Mouse (Mus musculus) adrenal gland, postnatal 4 days (tissue): ENCODE results near the gene Trmt1l. TPM values are rescaled to one million over a fixed set of nuclear protein-coding genes. Genes with fewer than 3 reads are reported as not detected.

Source experiments
- DNase-seq, 2 experiments: peaks; one replicate each; pipeline ENCODE4 v3.0.0; 2021 to 2022; ENCODE audit warnings: low spot score in 2 of 2, mixed read lengths in 2 of 2
- microRNA-seq: library from miRNA; unstranded; fragments of <30 nt; microRNA quantifications from one replicate; pipeline ENCODE4 v1.2.0, GENCODE M21; 2021
- total RNA-seq, 2 experiments: library from RNA; stranded (reverse); gene quantifications; 2 replicates each; pipeline ENCODE4 v1.2.3; 2021

Trmt1l gene
- total RNA-seq, 2 experiments from 2014 or later, result 21.3 to 21.7 TPM

DNA sequence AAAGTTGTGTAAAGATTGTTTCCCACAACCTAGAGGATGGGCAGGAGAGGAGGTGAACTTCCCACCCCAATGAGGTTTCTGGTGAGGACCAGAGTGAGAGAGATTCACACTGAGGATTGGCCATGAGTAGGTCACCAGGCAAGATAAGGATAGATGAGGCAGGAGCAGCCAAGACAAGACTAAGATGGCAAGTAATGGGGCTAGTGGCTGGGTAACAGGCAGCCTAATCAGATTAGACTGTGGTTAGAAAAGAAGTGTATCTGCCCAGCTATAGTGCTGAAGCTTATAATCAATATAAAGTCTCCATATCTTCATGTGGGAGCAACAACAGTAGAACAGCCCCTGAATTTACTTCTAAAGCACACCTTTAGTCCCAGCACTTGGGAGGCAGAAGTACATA, 65.5 kb downstream of the Trmt1l start:
- no peak for DNase-seq

DNA sequence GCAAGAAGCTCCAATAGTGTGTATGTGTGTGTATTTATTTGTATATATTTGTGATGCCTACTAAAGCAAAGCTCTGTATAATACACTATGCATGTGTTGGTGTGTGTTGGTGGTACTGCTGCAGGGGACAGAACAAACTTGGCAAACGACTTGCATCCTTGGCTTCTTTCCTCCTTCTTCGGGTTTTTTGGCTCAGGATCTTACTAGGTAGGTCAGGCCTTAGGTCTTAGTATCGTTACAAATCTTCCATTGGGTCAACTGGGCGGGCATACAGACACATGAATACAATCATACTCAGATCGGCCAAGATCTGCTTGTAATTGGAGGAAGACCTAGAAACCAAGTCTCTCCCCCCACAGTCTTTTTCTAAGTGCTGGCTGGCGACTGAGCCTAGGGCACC, 66.4 kb downstream of the Trmt1l start:
- DNase-seq, result no peak

DNA sequence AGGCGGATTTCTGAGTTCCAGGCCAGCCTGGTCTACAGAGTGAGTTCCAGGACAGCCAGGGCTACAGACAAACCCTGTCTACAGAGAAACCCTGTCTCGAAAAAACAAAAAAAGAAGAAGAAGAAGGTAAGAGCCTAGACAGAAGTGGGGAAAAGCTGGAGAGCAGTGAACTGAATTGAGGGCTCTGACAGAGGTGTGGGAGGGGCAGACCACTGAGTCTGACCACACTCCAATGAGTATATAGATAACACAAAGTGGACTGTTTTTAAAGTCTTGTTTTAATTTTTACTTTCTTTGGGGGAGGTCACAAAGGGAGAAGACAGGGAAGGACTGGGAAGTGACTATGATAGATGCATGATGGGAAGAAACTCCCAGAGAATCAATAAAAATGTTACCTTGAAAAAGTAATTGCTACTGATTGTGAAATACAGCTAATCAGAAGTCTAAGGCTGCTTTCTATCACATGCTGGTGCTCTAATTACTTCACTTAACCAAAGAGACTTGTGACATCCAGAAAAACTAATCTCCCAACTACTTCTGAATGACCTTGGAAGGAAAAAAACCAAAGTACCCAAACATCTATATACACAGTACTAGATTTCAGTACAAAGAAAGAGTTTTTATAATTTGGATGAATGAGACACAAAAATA, 67.4 kb downstream of the Trmt1l start:
- no peak for DNase-seq

DNA sequence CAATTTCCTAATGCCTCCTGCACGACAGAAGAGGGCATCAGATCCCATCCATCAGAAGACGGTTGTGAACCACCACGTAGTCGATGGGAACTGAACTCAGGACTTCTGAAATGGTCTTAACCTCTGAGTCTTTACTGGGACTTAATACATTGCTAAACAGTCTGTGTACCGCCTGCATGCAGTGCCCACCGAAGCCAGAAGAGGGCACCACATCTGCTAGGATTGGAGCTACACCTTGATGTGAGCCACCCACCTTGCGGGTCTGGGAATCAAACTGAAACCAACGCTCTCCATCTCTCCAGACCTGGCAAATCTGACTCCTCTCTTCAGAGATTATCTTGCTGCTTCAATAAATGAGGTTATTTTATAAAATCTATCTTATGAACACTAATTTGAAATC, 68.7 kb downstream of the Trmt1l start:
- DNase-seq, result peak in 1 of 2 experiments; percentile 33

DNA sequence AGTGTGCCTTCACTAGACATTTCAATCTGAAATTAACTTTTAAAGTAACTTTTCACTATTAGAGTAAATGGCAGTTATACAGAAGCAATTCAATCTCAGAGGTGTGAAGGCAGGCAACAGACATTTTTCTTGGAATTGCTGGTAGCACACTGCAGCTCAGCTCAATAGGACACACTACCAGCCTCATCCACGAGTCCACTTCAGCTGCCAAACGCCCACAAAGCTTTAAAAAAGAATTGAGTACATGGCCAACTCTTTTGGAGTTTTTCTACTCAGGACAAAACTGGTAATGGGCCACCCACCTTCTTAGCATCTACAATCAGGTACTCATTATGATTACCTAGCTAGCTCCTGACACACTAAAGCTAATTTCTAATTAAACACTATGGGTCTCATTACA, 69.6 kb downstream of the Trmt1l start:
- DNase-seq, result no peak

DNA sequence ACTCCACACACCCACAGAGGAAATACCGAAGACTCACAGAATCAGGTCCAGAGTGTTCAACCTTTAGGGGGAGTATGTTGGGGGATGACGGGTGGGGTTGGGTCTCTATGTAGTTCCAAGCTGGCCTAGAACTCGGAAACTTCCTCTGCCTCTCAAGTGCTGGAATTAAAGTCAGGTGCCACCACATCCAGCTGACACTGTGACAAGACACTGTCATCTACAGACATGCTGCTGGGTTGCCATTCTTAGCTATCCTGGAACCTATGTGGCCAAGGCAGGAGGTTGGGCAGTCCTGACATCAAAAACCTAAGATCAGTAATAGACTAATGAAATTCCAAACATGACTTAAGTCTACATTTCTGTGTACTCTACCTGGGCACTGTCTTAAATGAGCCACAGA, 70.0 kb downstream of the Trmt1l start:
- DNase-seq, result no peak

DNA sequence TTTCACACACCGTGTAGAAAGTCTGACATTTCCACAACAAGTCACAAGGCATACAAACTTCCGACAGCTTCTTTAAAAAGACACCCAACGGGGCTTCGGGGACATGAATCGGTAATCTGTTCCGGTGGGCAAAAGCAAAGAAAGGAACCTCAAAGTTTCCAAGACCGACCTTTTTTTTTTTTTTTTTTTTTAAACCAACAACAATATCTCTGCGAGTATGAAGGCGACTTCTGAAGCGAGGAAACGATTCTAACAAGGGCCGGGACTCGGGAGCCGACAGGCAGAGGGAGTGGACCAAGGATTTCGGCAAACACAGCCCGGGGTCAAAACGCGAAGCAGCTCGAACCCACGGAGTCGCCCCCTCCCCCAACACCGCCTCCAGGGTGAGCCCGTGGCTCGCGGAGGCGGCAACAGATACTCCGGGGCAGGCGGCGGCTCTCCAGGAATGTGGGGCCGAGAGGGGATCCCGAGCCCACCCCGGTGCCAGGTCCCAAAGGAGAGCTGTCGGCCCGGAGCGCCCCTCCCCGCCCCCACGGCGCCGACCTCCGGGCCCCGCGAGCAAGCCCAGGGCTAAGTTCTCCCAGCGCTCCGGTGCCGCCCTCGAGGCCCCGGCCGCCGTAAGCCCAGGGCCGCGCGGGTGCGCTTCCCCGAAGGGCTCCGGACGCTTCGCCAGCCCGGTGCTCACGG, 71.6 kb downstream of the Trmt1l start:
- peak; percentile 25 to 45 for DNase-seq

DNA sequence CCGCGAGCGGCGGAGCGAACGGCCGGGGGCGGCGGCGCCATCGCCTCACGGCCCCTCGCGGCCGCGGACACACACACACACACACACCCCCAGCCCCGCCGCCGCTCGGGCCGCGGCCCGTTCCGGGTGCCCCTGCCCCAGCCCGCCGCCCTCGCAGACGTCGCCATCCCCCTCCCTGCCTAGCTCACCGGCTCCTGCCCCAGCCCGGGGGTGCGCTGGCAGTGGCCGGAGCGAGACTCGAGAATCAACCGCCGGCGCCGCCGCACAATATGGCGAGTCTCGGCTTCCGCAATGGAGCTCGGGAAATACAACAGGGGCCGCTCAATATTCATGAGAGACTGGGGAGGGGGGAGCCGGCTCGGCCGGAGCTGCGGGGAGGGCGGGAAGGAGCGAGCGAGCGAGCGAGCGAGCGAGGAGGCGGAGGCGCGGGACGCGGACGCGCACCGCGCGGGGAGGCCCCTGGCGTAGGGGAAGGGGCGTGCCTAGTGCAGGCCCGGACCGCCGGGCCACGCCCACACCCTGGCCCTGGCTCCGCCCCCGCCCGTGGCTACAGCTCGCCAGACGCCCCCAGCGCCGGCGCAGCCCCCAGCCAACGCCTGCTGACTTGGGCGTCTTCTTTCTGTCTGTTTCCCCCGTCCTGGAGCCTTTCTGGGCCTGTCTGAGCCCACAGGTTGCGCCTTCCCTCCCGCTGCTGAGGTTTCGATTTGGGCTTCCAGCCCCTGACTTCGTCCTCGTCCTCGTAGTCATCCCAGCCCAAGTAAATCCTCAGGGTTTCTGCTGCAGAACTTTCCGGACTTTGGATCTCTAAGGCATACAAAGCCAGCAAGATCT, 72.4 kb downstream of the Trmt1l start, which contains the start of gene Rnf2:
Rnf2 (minus strand) TSS at position 425 of the 831 bp plus-strand sequence.
- DNase-seq, result peak; percentile 79 to 88

Small RNA genes within 50 kb of the gene (microRNA-seq; reads per million reads assigned to microRNA genes)
- gene Mir7682, result 0.79 reads per million

Other genes with a start within 250 kb of the Trmt1l start
- not detected for gene Gm47985, start 246.0 kb upstream of the Trmt1l start, total RNA-seq
- gene Gm8947, start 236.2 kb upstream of the Trmt1l start, total RNA-seq, result under 1 TPM in 1 of 2 experiments, not detected in 1; 0.17 TPM
- not detected for gene Gm47995, start 230.1 kb upstream of the Trmt1l start, total RNA-seq
- gene 3110040M04Rik, start 224.4 kb upstream of the Trmt1l start, total RNA-seq, result not detected
- gene Gm47996, start 218.4 kb upstream of the Trmt1l start, total RNA-seq, result not detected
- gene Ivns1abp, start 84.1 kb upstream of the Trmt1l start, total RNA-seq, result 100 to 1,000 TPM; 127 to 187 TPM
- gene Swt1, start 87 bp upstream of the Trmt1l start, total RNA-seq, result 10 to 100 TPM; 16.7 to 18.9 TPM
- 10 to 100 TPM; 77.9 to 82.5 TPM for gene Rnf2, start 72.4 kb downstream of the Trmt1l start, total RNA-seq
- gene Fam129a, start 142.6 kb downstream of the Trmt1l start, total RNA-seq, result 10 to 100 TPM; 69.0 to 77.2 TPM